Mouse (Mus musculus): Measurements from ENCODE around the gene Sh3pxd2a. TPM values are rescaled to one million over a fixed set of nuclear protein-coding genes. Genes with fewer than 3 reads are reported as not detected.
A peak's percentile ranks its signal among the peaks of the same experiment; 100 is the strongest.

The Sh3pxd2a gene
- polyA plus RNA-seq, 1 experiment: 15.0 TPM

DNA sequence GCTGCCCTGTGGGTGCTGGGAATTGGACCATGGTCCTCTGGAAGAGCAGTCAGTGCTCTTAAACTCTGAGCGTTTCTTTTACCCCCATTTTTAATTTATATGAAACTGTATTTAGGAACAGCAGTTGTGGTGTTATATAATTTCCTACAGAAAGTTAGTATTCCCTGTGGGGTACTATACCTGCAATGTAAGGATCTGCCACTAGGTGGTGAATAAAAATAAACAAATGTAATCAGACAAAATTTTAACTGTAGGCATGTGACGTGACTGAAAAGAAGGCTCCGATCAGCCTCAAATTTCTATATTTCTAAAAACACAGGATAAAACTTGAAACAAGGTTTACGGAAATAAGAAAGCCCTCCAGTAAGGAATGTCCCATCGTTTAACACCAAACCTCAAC lies 81.9 kb downstream of the Sh3pxd2a start:
- DNase-seq (ENCODE audit: extremely low spot score in 1 of 2, low spot score in 1 of 2): peak in 1 of 2 experiments; percentile 17

DNA sequence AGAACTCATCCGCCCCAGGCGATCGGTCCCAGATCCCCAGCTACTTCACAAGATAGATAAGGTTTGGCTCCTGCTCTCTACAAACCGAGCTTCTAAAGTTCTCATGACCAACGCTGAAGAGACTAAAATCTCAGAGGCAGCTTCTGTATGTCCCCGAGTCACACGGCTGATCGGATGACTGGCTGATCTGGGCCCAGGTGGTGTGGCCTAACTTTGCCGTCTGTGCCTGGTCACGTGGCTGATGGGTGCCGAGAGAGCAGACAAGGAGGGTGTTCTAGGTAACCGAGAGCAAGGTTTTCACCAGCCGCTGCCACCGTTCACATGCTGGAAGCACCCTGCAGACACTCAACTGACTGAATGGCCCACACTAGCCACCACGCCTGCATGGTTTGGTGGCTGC lies 83.2 kb downstream of the Sh3pxd2a start:
- no peak for DNase-seq (ENCODE audit: extremely low spot score in 1 of 2, low spot score in 1 of 2)

DNA sequence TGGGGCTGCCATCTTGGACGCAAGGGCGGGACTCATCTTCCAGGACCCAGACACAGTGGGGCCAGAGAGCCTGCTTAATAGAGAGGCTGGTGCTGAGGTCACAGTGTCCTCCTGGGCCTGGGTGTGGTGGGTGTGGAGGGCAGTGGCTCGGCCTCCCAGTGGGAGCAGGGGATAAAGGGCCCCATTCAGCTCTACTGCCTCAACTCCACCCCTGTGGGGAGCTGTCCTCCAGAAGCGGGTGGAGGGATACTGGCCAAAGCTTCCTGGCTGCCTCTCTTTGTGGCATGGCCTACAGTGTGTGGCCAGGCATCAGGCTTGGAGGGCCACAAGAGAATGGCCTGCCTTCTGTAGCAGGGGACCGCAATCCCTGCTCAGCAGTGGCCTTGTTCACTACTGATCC lies 85.1 kb downstream of the Sh3pxd2a start:
- no peak for DNase-seq (ENCODE audit: extremely low spot score in 1 of 2, low spot score in 1 of 2)

DNA sequence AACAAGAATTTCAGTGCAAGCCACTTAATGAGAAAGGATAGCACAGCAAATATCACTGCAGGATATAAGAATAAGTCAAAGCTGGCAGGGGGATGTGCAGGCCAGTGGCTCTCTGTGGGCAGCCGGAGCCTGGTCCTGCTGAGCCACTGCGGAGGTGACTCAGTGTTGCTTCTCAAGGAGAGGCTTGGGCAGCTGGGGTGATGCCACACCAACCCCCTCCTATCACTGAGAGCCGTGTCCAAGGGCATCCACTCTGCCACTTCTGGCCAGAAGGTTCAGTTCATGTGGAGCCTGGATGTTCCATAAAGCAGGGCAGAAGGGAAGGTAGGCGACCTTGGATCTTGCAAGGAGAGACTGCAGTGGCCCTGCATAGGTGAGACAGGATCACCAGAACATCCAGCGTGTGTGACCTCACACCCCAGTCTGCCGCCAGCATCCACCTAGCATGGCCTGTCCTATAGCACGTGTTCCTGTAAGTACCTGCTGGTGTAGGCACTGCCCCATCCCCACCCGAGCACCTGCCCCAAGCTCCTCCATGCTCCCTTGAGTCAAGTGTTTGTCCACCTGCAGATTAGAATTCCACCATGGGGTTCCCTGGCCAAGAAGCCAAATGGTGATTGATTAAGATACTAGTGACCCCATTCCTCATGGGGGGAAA lies 89.2 kb downstream of the Sh3pxd2a start:
- DNase-seq (ENCODE audit: extremely low spot score in 1 of 2, low spot score in 1 of 2): no peak

DNA sequence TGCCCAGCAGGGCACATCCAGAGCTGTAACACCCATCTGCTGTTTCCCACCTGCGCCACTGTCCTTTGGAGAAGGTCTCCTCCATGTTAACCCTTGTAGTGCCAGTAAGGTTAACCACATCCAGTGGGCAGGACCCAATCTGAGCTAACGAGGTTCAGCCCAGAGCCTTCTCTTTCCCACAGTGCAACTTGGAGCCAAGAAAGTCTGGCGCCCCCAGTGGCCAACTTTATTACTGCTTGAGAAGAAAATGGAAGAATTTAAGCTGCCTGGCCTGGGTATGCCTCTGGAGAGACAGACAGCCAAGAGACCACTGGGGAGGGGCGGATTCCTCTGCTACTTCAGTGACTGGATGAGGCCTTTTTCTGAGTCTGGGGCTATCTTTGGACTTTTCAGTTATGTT lies 89.8 kb downstream of the Sh3pxd2a start:
- DNase-seq (ENCODE audit: extremely low spot score in 1 of 2, low spot score in 1 of 2): peak in 1 of 2 experiments; percentile 76

DNA sequence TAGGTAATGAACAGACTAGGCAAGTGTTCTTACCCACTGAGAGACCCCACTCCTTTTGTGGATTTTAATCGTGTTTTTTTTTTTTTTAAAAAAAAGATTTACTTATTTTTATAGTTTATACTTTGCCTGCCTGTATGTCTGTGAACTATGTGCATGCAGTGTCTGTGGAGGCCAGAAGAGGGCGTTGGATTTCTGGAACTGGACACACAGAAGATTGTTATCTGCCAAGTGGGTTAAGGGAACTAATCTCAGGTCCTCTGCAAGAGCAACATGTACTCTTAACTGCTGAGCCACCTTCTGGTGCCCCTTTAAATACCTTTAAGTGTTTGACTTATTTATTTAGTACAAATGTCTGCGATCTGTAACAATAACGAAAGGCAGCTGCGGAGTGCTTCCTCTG lies 92.2 kb downstream of the Sh3pxd2a start:
- DNase-seq (ENCODE audit: extremely low spot score in 1 of 2, low spot score in 1 of 2): no peak

DNA sequence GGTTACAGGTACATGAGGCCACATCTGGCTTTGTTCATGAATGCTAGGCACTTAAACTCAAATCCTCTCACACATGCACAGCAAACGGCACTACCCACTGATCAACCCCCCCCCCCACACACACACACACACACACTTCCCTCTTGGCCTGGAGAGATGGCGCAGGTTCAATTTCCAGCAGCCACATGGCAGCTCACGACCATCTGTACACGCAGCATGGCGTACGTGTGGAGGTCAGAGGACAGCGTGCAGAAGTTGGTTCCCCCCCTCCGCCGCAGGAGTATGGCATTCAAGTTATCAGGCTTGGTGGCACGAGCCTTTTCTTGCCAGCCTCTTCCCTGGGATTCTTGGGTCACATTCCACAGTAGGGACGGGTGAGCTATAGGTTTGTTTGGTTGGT lies 92.7 kb downstream of the Sh3pxd2a start:
- no peak for DNase-seq (ENCODE audit: extremely low spot score in 1 of 2, low spot score in 1 of 2)

DNA sequence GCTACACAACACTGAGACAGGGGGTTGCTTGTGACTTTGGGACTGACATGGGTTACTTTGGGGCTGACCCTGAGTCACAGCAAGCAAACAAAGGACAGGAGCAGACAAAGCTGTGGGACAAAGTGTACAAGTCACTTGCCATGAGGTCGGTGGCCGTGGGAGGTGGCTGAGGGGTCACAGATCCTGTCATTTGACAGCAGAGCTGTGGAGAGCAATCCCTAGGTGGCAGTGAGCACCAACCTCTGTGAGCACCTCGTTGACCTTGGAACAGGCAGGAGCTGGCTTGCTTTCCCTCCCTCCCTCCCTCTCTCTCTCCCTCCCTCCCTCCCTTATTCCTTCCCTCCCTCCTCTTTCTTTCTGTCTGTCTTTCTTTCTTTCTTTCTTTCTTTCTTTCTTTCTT lies 95.2 kb downstream of the Sh3pxd2a start:
- no peak for DNase-seq (ENCODE audit: extremely low spot score in 1 of 2, low spot score in 1 of 2)

DNA sequence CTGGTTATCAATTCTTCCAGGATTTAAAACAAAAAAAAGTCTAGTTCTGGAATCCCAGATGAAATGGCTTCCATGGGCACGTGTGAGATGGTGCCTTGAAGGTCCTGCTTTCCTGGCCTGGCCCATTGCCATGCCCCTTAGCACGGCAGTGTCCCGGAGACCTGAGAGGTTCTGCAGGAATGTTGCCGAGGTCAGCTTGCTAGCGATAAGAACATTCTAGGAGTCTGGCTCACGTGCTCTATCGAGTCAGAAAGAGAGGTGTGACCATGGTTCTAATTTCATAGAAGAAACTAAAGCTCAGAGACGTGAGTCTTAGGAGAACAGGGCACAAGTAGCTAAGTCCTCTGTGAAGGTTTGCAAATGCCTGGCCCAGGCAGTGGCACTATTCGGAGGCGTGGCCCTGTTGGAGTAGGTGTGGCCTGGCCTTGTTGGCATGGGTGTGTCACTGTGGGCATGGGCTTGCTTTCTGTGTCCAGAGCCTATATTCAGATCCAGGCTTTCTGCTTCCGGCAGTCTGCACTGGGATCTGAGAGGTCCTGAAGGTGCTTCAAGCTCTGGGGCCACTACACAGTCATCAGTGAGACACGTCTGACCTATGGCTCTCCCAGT lies 96.8 kb downstream of the Sh3pxd2a start:
- DNase-seq (ENCODE audit: extremely low spot score in 1 of 2, low spot score in 1 of 2): no peak

DNA sequence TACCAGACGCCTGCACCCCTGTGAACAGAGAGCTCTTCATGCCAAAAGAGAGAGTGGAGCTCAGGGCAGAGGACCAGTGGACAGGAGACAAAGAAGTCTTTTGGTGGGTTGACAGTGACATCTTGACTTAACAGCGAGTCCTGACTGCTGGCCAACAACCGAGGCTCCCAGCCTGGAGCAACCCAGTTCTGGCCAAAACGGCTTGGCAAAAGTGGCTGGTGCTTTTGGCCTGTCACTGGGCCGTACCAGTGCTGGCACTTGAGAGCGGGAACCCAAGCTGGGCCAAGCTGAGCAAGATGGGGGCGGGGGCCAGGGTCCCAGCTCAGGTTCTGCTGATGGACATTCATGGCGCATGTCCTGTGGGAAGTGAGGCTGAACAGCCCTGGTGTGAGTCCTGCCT lies 97.6 kb downstream of the Sh3pxd2a start:
- peak in 1 of 2 experiments; percentile 35 for DNase-seq (ENCODE audit: extremely low spot score in 1 of 2, low spot score in 1 of 2)

DNA sequence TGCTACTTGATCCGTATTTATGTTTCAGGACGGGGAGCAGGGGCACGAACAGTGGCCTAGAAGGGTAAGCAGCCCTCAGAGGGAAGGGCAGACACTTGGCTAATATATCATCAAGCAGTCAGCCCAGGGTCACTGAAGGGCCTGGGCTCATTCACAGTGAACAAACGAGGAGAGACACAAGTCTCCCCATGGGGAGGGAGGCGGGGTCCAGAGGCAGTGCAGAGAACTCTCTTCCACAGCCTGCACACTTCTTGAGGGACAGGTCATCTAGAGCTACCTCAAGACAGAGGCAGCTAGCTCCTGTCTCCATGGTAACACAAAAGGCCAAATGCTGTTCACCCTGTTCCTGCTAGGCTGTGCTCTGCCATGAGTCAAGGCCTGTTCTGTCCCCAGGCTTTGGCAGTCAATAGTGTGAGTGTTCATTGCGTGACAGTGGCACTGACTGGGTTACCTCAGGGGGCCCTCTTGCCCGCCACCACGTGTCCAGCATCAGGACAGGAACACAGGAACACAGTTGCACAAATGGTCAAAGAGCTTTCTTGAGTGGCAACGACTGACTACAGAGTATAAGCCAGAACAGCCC lies 101.0 kb downstream of the Sh3pxd2a start:
- no peak for DNase-seq (ENCODE audit: extremely low spot score in 1 of 2, low spot score in 1 of 2)

DNA sequence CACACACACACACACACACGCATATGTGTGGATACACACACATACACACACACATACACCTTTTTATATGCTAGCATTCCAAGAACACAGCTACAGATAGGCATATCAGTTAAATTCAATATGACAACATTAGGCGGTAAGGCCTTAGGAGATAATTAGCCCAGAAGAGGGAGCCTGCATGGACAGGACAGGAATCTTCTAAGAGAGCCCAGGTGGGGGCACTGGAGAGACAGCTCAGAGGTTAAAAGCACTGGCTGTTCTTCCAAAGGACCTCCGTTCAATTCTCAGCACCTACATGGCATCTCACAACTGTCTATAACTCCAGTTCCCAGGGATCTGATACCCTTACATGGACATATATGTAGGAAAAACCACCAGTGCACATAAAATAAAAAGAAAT lies 103.3 kb downstream of the Sh3pxd2a start:
- DNase-seq (ENCODE audit: extremely low spot score in 1 of 2, low spot score in 1 of 2): no peak

DNA sequence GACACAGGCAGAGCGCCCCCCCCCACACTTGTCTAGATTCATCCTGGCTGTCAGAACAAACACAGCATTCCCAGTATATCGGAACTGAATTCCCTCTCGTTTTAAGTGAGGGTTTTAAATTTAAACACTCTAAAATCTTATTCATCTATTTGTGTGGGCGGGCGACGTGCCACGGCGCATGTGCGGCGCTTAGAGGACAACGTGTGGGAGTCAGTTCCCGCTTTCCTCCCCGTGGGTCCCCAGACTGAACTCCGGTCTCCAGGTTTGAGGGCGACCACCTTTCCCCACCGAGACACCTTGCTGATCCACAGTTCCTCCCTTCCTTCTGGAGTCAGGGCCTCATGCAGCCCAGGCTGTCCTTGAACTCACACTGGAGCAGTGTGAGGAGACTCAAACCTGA lies 104.2 kb downstream of the Sh3pxd2a start:
- peak in 1 of 2 experiments; percentile 25 for DNase-seq (ENCODE audit: extremely low spot score in 1 of 2, low spot score in 1 of 2)

DNA sequence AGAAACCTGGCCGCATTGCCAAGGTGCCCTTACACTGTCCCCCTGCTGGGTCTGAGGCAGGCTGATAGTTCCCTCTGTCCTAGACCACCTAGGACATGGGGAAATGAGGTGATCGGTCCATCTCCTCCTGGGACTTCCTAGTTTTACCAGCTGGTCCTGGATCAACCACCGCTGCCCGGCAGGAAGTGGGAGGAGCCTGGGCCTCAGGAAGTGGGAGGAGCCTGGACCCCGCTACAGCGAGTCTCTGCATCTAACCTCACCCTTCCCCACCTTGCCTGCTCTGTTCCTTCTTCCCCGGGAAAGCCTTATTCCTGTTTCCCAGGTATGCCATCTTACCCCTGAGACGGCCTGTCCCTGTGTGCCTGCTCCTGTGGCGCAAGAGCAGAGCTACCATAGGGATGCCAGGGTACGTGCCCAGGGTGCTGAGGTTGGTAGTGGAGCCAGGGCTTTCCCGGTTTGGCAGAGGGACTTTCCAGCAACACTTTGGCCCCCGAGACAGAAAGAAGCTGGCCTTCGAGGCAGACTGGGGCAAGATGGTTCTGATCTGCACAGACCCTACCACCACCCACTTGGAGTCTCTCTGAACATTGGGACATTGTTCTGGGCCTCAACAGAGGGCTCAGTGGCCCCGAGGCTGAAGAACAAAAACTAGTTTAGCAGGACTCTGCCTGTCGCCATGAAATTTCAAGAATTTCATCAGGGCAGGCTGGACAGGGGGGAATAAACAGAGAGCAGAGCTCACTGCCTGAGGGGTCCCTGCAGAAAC lies 104.9 kb downstream of the Sh3pxd2a start:
- no peak for DNase-seq (ENCODE audit: extremely low spot score in 1 of 2, low spot score in 1 of 2)

DNA sequence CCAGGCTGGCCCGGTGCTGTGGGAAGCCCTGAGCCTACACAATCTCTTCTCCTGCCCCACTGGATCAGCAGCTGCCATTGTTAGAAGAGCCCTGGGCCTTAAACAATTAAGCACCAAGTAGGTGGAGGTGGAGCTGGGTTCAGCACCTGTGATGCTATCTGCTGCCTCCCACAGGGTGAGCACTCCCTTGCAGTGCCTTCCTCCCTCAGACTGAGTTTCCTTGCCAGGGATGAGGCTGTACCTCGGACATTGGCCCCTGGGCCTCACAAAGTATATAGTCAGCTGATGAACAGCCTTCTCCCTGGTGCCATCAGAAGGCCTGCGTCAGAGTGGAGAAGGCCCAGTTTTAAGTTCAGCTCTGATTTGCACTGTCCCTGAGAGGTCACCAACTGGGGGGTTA lies 106.9 kb downstream of the Sh3pxd2a start:
- DNase-seq (ENCODE audit: extremely low spot score in 1 of 2, low spot score in 1 of 2): no peak

DNA sequence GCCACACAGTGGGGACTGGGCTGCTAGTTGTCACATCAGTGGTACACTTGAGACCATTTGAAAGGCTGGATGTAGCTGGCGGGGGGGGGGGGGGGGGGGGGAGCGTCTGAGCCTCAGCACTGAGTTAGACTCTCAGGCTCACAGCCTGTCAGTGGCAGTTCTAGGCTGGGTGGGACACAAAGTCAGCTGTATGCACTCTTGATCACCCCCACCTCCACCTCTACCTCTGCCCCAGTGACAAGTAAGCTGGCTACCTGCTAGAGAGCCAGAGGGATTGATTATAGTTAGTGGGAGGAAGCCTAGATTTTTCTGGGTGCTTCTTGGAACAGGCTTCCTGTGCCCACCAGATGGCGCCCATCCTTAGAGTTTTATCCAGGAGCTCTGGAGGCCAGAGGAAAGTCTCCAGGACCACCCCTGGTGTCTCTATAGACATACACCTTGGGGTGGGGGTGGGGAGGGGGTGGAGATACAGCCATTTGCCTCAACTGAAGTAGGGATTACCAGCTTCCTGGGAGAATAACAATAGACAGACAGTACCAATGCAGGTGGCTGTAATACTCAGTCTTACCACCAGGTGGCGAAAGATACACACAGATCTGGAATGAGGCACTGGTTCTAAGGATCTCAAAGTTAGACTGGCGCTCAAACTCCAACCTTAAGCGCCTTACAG lies 107.9 kb downstream of the Sh3pxd2a start:
- DNase-seq (ENCODE audit: extremely low spot score in 1 of 2, low spot score in 1 of 2): peak; percentile 64 to 93

DNA sequence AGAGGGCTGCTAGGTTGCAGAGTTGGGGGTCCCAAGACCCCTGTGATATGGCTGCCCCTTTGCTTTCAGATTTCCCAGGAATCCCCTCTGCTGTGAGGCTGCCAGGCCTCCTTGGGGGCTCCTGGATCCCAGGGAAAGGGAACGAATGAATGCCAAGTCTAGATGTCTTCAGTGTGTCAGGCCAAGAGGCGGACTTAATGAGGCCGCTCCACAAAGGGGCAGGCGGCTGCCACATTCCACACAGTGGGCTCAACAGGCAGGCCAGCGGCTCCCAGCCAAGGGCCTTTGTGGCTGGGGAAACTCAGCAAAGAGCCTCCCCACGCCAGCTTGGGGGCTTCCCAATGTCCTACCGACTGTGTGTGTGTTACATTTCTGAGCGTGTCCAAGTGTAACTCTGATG lies 109.7 kb downstream of the Sh3pxd2a start:
- DNase-seq (ENCODE audit: extremely low spot score in 1 of 2, low spot score in 1 of 2): no peak

DNA sequence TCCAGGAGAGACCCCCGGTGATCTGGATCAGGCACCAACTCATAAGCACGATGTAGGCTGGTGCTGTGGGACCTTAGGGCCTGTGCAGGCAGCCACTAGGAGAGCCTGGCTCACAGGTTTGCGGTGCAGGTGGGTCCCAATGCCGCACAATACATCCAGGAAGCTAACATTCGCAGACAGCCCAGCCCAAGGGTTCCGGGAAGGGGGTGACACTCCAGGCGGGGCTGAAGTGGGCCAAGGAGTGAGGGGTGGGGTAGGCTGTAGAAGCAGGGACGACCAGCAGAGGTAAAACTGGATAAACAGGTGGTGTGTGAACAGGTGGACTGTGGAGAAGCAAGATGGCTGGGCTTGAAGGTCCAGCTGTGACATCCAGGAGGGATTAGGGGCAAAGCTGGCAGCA lies 115.2 kb downstream of the Sh3pxd2a start:
- DNase-seq (ENCODE audit: extremely low spot score in 1 of 2, low spot score in 1 of 2): no peak

DNA sequence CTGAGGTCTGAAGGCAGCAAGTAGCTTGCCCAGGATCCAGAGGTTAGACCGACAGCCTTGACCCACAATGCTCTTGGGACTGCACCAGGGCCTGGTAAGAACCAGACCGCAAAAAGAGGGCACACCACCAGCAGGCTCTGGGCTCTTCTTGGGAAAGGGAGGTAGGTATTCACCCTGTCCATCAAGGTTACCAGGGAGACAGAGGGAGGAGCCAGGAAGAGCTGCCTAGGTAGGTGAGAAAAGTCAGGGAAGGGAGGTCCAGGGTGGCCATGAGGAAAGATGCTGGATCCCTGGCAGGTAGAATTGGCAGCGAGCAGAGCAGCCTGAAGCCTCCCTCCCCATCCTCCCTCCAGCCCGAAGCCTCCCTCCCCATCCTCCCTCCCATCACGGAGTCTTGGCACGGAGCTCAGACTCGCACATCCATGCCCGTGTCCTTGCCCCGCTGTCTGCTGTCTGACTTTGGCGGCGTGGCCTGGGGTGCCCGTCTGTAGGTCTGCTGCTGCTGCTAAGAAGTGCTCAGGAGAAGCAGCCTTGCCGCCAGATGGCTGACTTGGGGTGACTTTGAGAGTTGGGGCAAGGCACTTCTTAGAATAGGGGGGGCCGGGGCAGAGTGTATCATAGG lies 115.7 kb downstream of the Sh3pxd2a start:
- DNase-seq (ENCODE audit: extremely low spot score in 1 of 2, low spot score in 1 of 2): no peak

DNA sequence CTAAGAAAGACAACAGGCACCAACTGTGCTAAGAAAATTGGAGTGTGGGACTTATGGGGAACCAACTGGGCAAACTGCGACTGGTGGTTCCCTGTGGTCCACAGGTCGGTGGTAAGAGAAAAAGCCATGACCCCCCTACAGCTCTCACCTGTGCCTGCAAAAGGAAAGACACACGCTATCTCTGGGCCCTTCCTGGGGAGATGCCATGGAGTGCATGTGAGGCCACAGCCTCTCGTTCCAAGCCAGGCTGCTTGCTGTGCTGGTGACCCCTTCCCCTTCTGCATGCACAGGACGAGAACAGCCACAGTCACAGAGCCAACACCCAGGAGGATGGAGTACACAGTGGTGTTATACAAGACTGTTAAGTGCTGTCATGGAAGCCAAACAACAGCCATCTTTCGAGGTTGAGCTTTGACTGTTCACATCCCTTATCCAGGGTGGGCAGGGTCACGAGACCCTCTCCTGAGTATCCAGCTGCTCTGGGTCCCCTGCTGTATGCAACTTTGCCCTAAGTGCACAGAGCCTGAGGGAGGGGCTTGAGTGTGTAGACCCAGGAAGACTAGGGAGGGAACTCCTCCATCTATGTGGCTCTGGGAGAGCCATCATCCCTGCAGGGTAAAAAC lies 117.1 kb downstream of the Sh3pxd2a start:
- no peak for DNase-seq (ENCODE audit: extremely low spot score in 1 of 2, low spot score in 1 of 2)

Measured in frontal cortex, adult 2 months (tissue).